Comparison of ENCODE assay signal across 8 mouse cellular contexts in genomic region chr2:150667820-150668766, GRCm38 (mm10). TPM values are rescaled to one million over a fixed set of nuclear protein-coding genes. Genes with fewer than 3 reads are reported as not detected.
DNase-seq lines count a peak whose midpoint lies in the region; ATAC-seq and TF ChIP-seq lines count a peak whose summit lies in the region.

Acss1 (minus strand) TSS chr2:150668500.

- H3K36me3 ChIP-seq in forebrain, postnatal 0 days (ENCODE audit: insufficient read depth) = no peaks in the 10 kb centered on the region
- no peaks in the 10 kb centered on the region for H3K36me3 ChIP-seq in lung, postnatal 0 days (ENCODE audit: insufficient read depth, low read length)

- DNase-seq in CD8-positive naive resting alpha-beta T cell, adult 2 months (ENCODE audit: low read depth in 2 of 2, low spot score in 2 of 2) = peak; percentile 19 to 42
- peak; percentile 13 to 29 for DNase-seq in adrenal gland, postnatal 4 days (ENCODE audit: low spot score in 2 of 2)
- DNase-seq in forebrain, postnatal 0 days = peak; percentile 52
- DNase-seq in heart, postnatal 4 days = peak; percentile 61
- DNase-seq in layer of hippocampus, adult 8-10 months (ENCODE audit: low spot score in 2 of 2) = peak in 1 of 2 experiments; percentile 42
- DNase-seq in lung, postnatal 0 days (ENCODE audit: low spot score) = peak; percentile 72
- DNase-seq in ovary, adult 18-20 months (ENCODE audit: low spot score) = peak; percentile 67
- peak; percentile 86 for DNase-seq in thymus, postnatal 25 days

- H3K9ac ChIP-seq in forebrain, postnatal 0 days = peak within 1 kb of the TSS; percentile 60
- peak within 1 kb of the TSS; percentile 35 for H3K9ac ChIP-seq in lung, postnatal 0 days (replicated peaks; ENCODE audit: low read depth)

- H3K4me3 ChIP-seq in forebrain, postnatal 0 days (ENCODE audit: low read depth, low read length) = peak within 1 kb of the TSS; percentile 66
- H3K4me3 ChIP-seq in lung, postnatal 0 days (ENCODE audit: low read depth, low read length) = peak within 1 kb of the TSS; percentile 63

- no peaks in the 10 kb centered on the region for H3K9me3 ChIP-seq in forebrain, postnatal 0 days (ENCODE audit: low read length)
- H3K9me3 ChIP-seq in lung, postnatal 0 days (ENCODE audit: low read length) = no peaks in the 10 kb centered on the region

- no peak for TF ChIP-seq CTCF in forebrain, postnatal 0 days (IDR thresholded peaks at IDR 0.05; ENCODE audit: low read depth)
- no peak for TF ChIP-seq CTCF in lung, postnatal 0 days (IDR thresholded peaks at IDR 0.05)

- peak within 1 kb of the TSS; percentile 69 for H3K27ac ChIP-seq in forebrain, postnatal 0 days (ENCODE audit: low read depth, low read length)
- peak within 1 kb of the TSS; percentile 81 for H3K27ac ChIP-seq in lung, postnatal 0 days (ENCODE audit: low read length)

- peaks cover 17% of the 10 kb centered on the region; the same call in 1 of the 2 replicates for H3K4me1 ChIP-seq in forebrain, postnatal 0 days (ENCODE audit: insufficient read depth)
- H3K4me1 ChIP-seq in lung, postnatal 0 days (ENCODE audit: insufficient read depth, low read depth, low read length) = peaks cover 9% of the 10 kb centered on the region; the same call in 1 of the 2 replicates

- no peak for TF ChIP-seq EP300 in lung, postnatal 0 days (IDR thresholded peaks at IDR 0.05)

- H3K4me2 ChIP-seq in forebrain, postnatal 0 days (ENCODE audit: low read depth) = peak within 1 kb of the TSS; percentile 93
- peak within 1 kb of the TSS; percentile 95 for H3K4me2 ChIP-seq in lung, postnatal 0 days (replicated peaks; ENCODE audit: low read depth, low read length)

- ATAC-seq in forebrain, postnatal 0 days = peak; percentile 68
- peak; percentile 69 for ATAC-seq in lung, postnatal 0 days

- no peaks in the 10 kb centered on the region for H3K27me3 ChIP-seq in forebrain, postnatal 0 days (ENCODE audit: insufficient read depth, low read length)
- H3K27me3 ChIP-seq in lung, postnatal 0 days (replicated peaks; ENCODE audit: insufficient read depth, low read length) = no peaks in the 10 kb centered on the region

- WGBS in forebrain, postnatal 0 days = 3% methylated on average over 59 of the region's 61 CpGs
- 2% methylated on average over 58 of the region's 61 CpGs for WGBS in lung, postnatal 0 days

RNA-seq across cellular contexts. Expression of gene Acss1, which starts in this region (rescaled TPM):
- total RNA-seq in adrenal gland, postnatal 4 days (2021) = 10 to 100 TPM; 10.8 to 17.1 TPM
- total RNA-seq in forebrain, postnatal 0 days (2014; rRNA removed) = 16.9 and 17.8 TPM in 2 replicates
- polyA plus RNA-seq in forebrain, postnatal 0 days (2015; fragmentation: Nextera tagmentation; extraction: Ambion mirVana) = 8.2 and 14.1 TPM in 2 replicates
- 10 to 100 TPM; 26.7 to 27.3 TPM for total RNA-seq in heart, postnatal 4 days (2021)
- 10 to 100 TPM; 26.4 to 33.7 (median 28.2) TPM for total RNA-seq in layer of hippocampus, adult 8-10 months (2022)
- 12.9 and 13.4 TPM in 2 replicates for polyA plus RNA-seq in lung, postnatal 0 days (2015; fragmentation: Nextera tagmentation; extraction: Ambion mirVana)
